Mouse (Mus musculus) right cerebral cortex, adult 18-20 months (tissue): ENCODE measurements at regions not wholly inside any gene's neighbourhood (a gene's known extent, or its start where the extent isn't known, plus 50 kb on each side); places are given as distances from the start of the nearest gene placed in this dataset.
"Not testable (repeated sequence)": the region's sequence is repeated elsewhere in the genome, so short reads cannot be mapped to it uniquely, and the experiment has no call there.

Experiments
- DNase-seq: peaks from one replicate; pipeline ENCODE4 v3.0.0; 2022; ENCODE audit warnings: mixed read lengths

DNA sequence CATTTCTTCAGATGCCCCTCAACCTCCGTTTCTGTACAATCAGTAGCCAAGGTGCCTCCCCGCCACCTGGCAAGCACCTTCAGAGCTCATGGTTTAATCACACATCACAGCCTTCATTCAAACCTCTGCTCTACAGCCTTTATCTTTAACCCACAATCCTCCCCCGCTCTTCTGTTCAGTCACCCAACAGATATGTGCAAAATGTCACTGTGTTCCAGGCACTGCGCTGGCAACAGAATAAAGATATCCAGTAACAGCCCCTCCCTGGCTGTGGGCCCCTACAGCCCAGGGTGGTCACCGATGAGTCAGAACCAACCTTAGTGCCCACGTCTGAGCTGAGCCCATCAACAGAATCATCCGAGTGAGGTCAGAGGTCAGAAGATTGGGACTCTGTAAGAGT is 54.3 kb upstream of the Ddr1 start:
- no peak for DNase-seq

GRCm38 (mm10) chr17:35759740-35760139 is 55.3 kb upstream of the Ddr1 start:
- no peak for DNase-seq

- DNase-seq = no peak
Observed at GRCm38 (mm10) chr17:35762614-35763013, 58.2 kb upstream of the Ddr1 start.

GRCm38 (mm10) chr17:35763101-35763500 is 58.4 kb upstream of the Ier3 start:
- DNase-seq = no peak

DNA sequence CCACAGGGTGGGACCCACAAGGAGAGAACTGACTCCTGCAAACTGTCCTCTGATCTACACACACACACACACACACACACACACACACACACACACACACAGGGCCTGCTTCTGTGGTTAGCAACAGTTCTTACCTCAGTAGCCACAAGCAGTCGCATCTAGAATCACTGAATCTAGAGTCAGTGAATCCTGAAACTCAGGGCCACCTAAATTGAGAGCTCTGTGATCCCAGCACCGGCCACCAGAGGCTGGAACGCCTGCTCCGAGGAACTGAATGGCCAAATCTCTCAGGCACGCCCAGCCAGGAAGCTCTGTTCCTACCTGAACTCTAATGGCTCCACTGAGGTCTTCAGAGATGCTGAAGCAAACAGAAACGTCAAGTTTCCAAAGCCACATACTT is 57.6 kb upstream of the Ier3 start:
- DNase-seq = no peak

- DNase-seq = no peak
Observed at GRCm38 (mm10) chr17:35766406-35766805, 55.1 kb upstream of the Ier3 start.

GRCm38 (mm10) chr17:35769175-35769960 is 52.1 kb upstream of the Ier3 start:
- DNase-seq = no peak

- DNase-seq = not testable (repeated sequence)
Observed at GRCm38 (mm10) chr17:35769961-35770276, 51.6 kb upstream of the Ier3 start.

DNA sequence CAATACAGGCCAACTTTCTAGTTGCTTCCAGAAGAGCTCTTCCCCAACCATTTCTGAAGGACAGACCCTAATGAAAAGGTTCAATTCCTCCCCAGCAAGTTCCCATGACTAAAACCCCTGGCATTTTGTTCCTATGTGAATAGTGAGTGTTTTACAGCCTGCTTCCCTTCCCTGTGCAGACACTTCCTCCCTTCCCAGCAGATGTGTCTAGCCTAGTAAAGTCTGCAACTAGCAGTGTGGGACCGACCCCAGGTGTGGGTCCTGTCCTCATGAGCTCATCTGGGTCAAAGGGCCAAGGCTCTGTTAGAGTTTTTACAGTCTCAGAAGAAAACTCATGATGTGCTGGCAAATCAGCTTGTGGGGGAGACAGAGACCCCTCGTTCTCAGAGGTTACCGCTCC is 50.9 kb upstream of the Ier3 start:
- DNase-seq = no peak

- DNase-seq = peak; percentile 59
Observed at GRCm38 (mm10) chr17:35771656-35772405, 49.7 kb upstream of the Ier3 start.
